Mouse (Mus musculus): ENCODE results near the gene Hlcs.

The Hlcs gene

GRCm38 (mm10) chr16:94313229-94314030 lies at the start of gene Hlcs:
Gene Hlcs, minus strand, starts transcription at chr16:94313571.
- DNase-seq (ENCODE audit: low read depth, low spot score), result peak; percentile 98
- Histone ChIP-seq H3K36me3 (ENCODE audit: control insufficient read depth, insufficient read depth, low read length, poor library complexity, severe bottlenecking) (no peaks in the 10 kb centered on the region), H3K27me3 (ENCODE audit: control insufficient read depth, insufficient read depth, low read length, poor library complexity, severe bottlenecking) (no peaks in the 10 kb centered on the region)

GRCm38 (mm10) chr16:94362174-94362873 lies 49.0 kb upstream of the Hlcs start:
- H3K27me3 ChIP-seq (ENCODE audit: control insufficient read depth, insufficient read depth, low read length, poor library complexity, severe bottlenecking), result no peaks in the 10 kb centered on the region
- 0 out of 2 replicates have a peak, but pooled peaks cover 3% of the 10 kb centered on the region for H3K36me3 ChIP-seq (ENCODE audit: control insufficient read depth, insufficient read depth, low read length, poor library complexity, severe bottlenecking)
- DNase-seq (ENCODE audit: low read depth, low spot score), result peak; percentile 29

- no peak for DNase-seq (ENCODE audit: low read depth, low spot score)
- Histone ChIP-seq H3K36me3 (ENCODE audit: control insufficient read depth, insufficient read depth, low read length, poor library complexity, severe bottlenecking) (no peaks in the 10 kb centered on the region), H3K27me3 (ENCODE audit: control insufficient read depth, insufficient read depth, low read length, poor library complexity, severe bottlenecking) (no peaks in the 10 kb centered on the region)
Measured at GRCm38 (mm10) chr16:94360578-94361350, 47.4 kb upstream of the Hlcs start.

- DNase-seq (ENCODE audit: low read depth, low spot score), result no peak
- no peaks in the 10 kb centered on the region for H3K36me3 ChIP-seq (ENCODE audit: control insufficient read depth, insufficient read depth, low read length, poor library complexity, severe bottlenecking)
Measured at GRCm38 (mm10) chr16:94358091-94358490, 44.7 kb upstream of the Hlcs start.

GRCm38 (mm10) chr16:94356776-94357494 lies 43.6 kb upstream of the Hlcs start:
- no peak for DNase-seq (ENCODE audit: low read depth, low spot score)
- no peaks in the 10 kb centered on the region for H3K27me3 ChIP-seq (ENCODE audit: control insufficient read depth, insufficient read depth, low read length, poor library complexity, severe bottlenecking)
- H3K36me3 ChIP-seq (ENCODE audit: control insufficient read depth, insufficient read depth, low read length, poor library complexity, severe bottlenecking), result no peaks in the 10 kb centered on the region

More at GRCm38 (mm10) chr16:94358091-94358490, 44.7 kb upstream of the Hlcs start:
- no peaks in the 10 kb centered on the region for H3K27me3 ChIP-seq (ENCODE audit: control insufficient read depth, insufficient read depth, low read length, poor library complexity, severe bottlenecking)

- Histone ChIP-seq H3K36me3 (ENCODE audit: control insufficient read depth, insufficient read depth, low read length, poor library complexity, severe bottlenecking) (no peaks in the 10 kb centered on the region), H3K27me3 (ENCODE audit: control insufficient read depth, insufficient read depth, low read length, poor library complexity, severe bottlenecking) (no peaks in the 10 kb centered on the region)
- no peak for DNase-seq (ENCODE audit: low read depth, low spot score)
Measured at GRCm38 (mm10) chr16:94356046-94356445, 42.7 kb upstream of the Hlcs start.

GRCm38 (mm10) chr16:94354450-94354849 lies 41.1 kb upstream of the Hlcs start:
- Histone ChIP-seq H3K27me3 (ENCODE audit: control insufficient read depth, insufficient read depth, low read length, poor library complexity, severe bottlenecking) (no peaks in the 10 kb centered on the region), H3K36me3 (ENCODE audit: control insufficient read depth, insufficient read depth, low read length, poor library complexity, severe bottlenecking) (no peaks in the 10 kb centered on the region)
- DNase-seq (ENCODE audit: low read depth, low spot score), result peak; percentile 78

- Histone ChIP-seq H3K27me3 (ENCODE audit: control insufficient read depth, insufficient read depth, low read length, poor library complexity, severe bottlenecking) (no peaks in the 10 kb centered on the region), H3K36me3 (ENCODE audit: control insufficient read depth, insufficient read depth, low read length, poor library complexity, severe bottlenecking) (no peaks in the 10 kb centered on the region)
- no peak for DNase-seq (ENCODE audit: low read depth, low spot score)
Measured at GRCm38 (mm10) chr16:94350287-94350677, 36.9 kb upstream of the Hlcs start.

- H3K27me3 ChIP-seq (ENCODE audit: control insufficient read depth, insufficient read depth, low read length, poor library complexity, severe bottlenecking), result no peaks in the 10 kb centered on the region
- peak; percentile 27 for DNase-seq (ENCODE audit: low read depth, low spot score)
- H3K36me3 ChIP-seq (ENCODE audit: control insufficient read depth, insufficient read depth, low read length, poor library complexity, severe bottlenecking), result no peaks in the 10 kb centered on the region
Measured at GRCm38 (mm10) chr16:94349588-94350286, 36.4 kb upstream of the Hlcs start.

- Histone ChIP-seq H3K27me3 (ENCODE audit: control insufficient read depth, insufficient read depth, low read length, poor library complexity, severe bottlenecking) (no peaks in the 10 kb centered on the region), H3K36me3 (ENCODE audit: control insufficient read depth, insufficient read depth, low read length, poor library complexity, severe bottlenecking) (no peaks in the 10 kb centered on the region)
- no peak for DNase-seq (ENCODE audit: low read depth, low spot score)
Measured at GRCm38 (mm10) chr16:94348779-94349178, 35.4 kb upstream of the Hlcs start.

- Histone ChIP-seq H3K27me3 (ENCODE audit: control insufficient read depth, insufficient read depth, low read length, poor library complexity, severe bottlenecking) (no peaks in the 10 kb centered on the region), H3K36me3 (ENCODE audit: control insufficient read depth, insufficient read depth, low read length, poor library complexity, severe bottlenecking) (no peaks in the 10 kb centered on the region)
Measured at GRCm38 (mm10) chr16:94347080-94347731, 33.8 kb upstream of the Hlcs start.

GRCm38 (mm10) chr16:94345733-94346132 lies 32.4 kb upstream of the Hlcs start:
- Histone ChIP-seq H3K27me3 (ENCODE audit: control insufficient read depth, insufficient read depth, low read length, poor library complexity, severe bottlenecking) (no peaks in the 10 kb centered on the region), H3K36me3 (ENCODE audit: control insufficient read depth, insufficient read depth, low read length, poor library complexity, severe bottlenecking) (no peaks in the 10 kb centered on the region)
- no peak for DNase-seq (ENCODE audit: low read depth, low spot score)

More at GRCm38 (mm10) chr16:94347080-94347731, 33.8 kb upstream of the Hlcs start:
- no peak for DNase-seq (ENCODE audit: low read depth, low spot score)

Data from splenic B cell, adult 2 months (primary cell).